Mouse (Mus musculus) MEL (cell line): ENCODE results near the gene Dpep2nb. TPM values are rescaled to one million over a fixed set of nuclear protein-coding genes. Genes with fewer than 3 reads are reported as not detected.

ENCODE experiments used
- DNase-seq: peaks from one replicate; pipeline ENCODE4 v3.0.0; 2011; ENCODE audit warnings: low read depth, low spot score
- H3K27ac ChIP-seq: 2 replicates; pipeline ENCODE4 v1.5.1; 2012; ENCODE audit warnings: low read depth, mild to moderate bottlenecking, control low read depth, low read length, moderate library complexity; ENCODE audit not compliant: control insufficient read depth
- H3K27me3 ChIP-seq, 2 experiments: fragments of 150-350 bp in 1 of 2; sonication (generic) in 1 of 2; 2 replicates each; pipeline ENCODE4 v1.6.1; 2012; ENCODE audit warnings: low read length in 2 of 2, mild to moderate bottlenecking in 2 of 2, improper control_type of control experiment in 1 of 2, moderate library complexity in 1 of 2; ENCODE audit not compliant: insufficient read depth in 2 of 2, control insufficient read depth in 1 of 2
- H3K36me3 ChIP-seq, 2 experiments: 2 replicates each; pipeline ENCODE4 v1.6.1; 2012 to 2014; ENCODE audit warnings: low read length in 2 of 2, improper control_type of control experiment in 1 of 2, inconsistent platforms in 1 of 2, mild to moderate bottlenecking in 1 of 2; ENCODE audit not compliant: insufficient read depth in 2 of 2, control insufficient read depth in 1 of 2
- H3K4me1 ChIP-seq, 2 experiments: fragments of 150-350 bp in 1 of 2; sonication (generic) in 1 of 2; 2 replicates each; pipeline ENCODE4 v1.6.1; 2012; ENCODE audit warnings: low read length in 2 of 2, improper control_type of control experiment in 1 of 2, mild to moderate bottlenecking in 1 of 2; ENCODE audit not compliant: insufficient read depth in 2 of 2, control insufficient read depth in 1 of 2
- H3K4me3 ChIP-seq, 2 experiments: fragments of 150-350 bp in 1 of 2; sonication (generic) in 1 of 2; 2 replicates each; pipeline ENCODE4 v1.5.1; 2012; ENCODE audit warnings: low read depth in 2 of 2, low read length in 2 of 2, mild to moderate bottlenecking in 2 of 2, moderate library complexity in 2 of 2, control low read depth in 1 of 2, improper control_type of control experiment in 1 of 2; ENCODE audit not compliant: control insufficient read depth in 1 of 2, insufficient read depth in 1 of 2
- H3K79me2 ChIP-seq: 2 replicates; pipeline ENCODE4 v1.6.1; 2012; ENCODE audit warnings: mild to moderate bottlenecking, low read length, moderate library complexity; ENCODE audit not compliant: control insufficient read depth, poor library complexity, insufficient read depth
- H3K9ac ChIP-seq: 2 replicates; pipeline ENCODE4 v1.6.1; 2012; ENCODE audit warnings: low read depth, mild to moderate bottlenecking, control low read depth, low read length, moderate library complexity; ENCODE audit not compliant: control insufficient read depth, poor library complexity, severe bottlenecking
- H3K9me3 ChIP-seq: fragments of 150-350 bp; sonication (generic); replicated peaks from 2 replicates; pipeline ENCODE4 v1.6.1; 2012; ENCODE audit warnings: mild to moderate bottlenecking, low read length, improper control_type of control experiment, moderate library complexity; ENCODE audit not compliant: insufficient read depth
- BHLHE40 ChIP-seq: IDR thresholded peaks from 2 replicates; pipeline ENCODE4 v1.6.1; 2012; ENCODE audit warnings: low read depth, mild to moderate bottlenecking, inconsistent platforms, low read length, improper control_type of control experiment, borderline replicate concordance
- CHD1 ChIP-seq: IDR thresholded peaks from 2 replicates; pipeline ENCODE4 v1.6.1; 2012; ENCODE audit warnings: low read depth, mild to moderate bottlenecking, inconsistent platforms, low read length, improper control_type of control experiment
- CHD2 ChIP-seq: IDR thresholded peaks from 2 replicates; pipeline ENCODE4 v1.6.1; 2011; ENCODE audit warnings: low read length, improper control_type of control experiment
- CTCF ChIP-seq, 3 experiments: IDR thresholded peaks in 2 of 3; conservative IDR thresholded peaks in 1 of 3; 2 replicates each; pipeline ENCODE4 v1.5.1; 2011 to 2012; ENCODE audit warnings: low read length in 3 of 3, low read depth in 2 of 3, mild to moderate bottlenecking in 2 of 3, improper control_type of control experiment in 1 of 3, inconsistent platforms in 1 of 3, mixed read lengths in 1 of 3, moderate library complexity in 1 of 3; ENCODE audit not compliant: control insufficient read depth in 1 of 3, insufficient read depth in 1 of 3, poor library complexity in 1 of 3, severe bottlenecking in 1 of 3
- E2F4 ChIP-seq: IDR thresholded peaks from 2 replicates; pipeline ENCODE4 v1.6.1; 2011; ENCODE audit warnings: low read depth, low read length, improper control_type of control experiment, borderline replicate concordance
- EP300 ChIP-seq, 2 experiments: IDR thresholded peaks; 2 replicates each; pipeline ENCODE4 v1.6.1; 2011; ENCODE audit warnings: improper control_type of control experiment in 2 of 2, low read length in 2 of 2, low read depth in 1 of 2, mild to moderate bottlenecking in 1 of 2
- ETS1 ChIP-seq: IDR thresholded peaks from 2 replicates; pipeline ENCODE4 v1.6.1; 2012; ENCODE audit warnings: low read depth, mild to moderate bottlenecking, inconsistent platforms, low read length, improper control_type of control experiment, moderate library complexity
- GABPA ChIP-seq: IDR thresholded peaks from 2 replicates; pipeline ENCODE4 v1.6.1; 2012; ENCODE audit warnings: low read depth, mild to moderate bottlenecking, inconsistent platforms, low read length, improper control_type of control experiment, moderate library complexity
- HCFC1 ChIP-seq: IDR thresholded peaks from 2 replicates; pipeline ENCODE4 v1.6.1; 2012; ENCODE audit warnings: low read depth, mild to moderate bottlenecking, inconsistent platforms, low read length, improper control_type of control experiment, moderate library complexity
- JUND ChIP-seq: IDR thresholded peaks from 2 replicates; pipeline ENCODE4 v1.6.1; 2011; ENCODE audit warnings: low read depth, mild to moderate bottlenecking, improper control_type of control experiment, low read length
- MAX ChIP-seq: IDR thresholded peaks from 2 replicates; pipeline ENCODE4 v1.6.1; 2011; ENCODE audit warnings: low read length, improper control_type of control experiment
- MEF2A ChIP-seq: IDR thresholded peaks from 2 replicates; pipeline ENCODE4 v1.6.1; 2014; ENCODE audit warnings: low read depth, mild to moderate bottlenecking, inconsistent platforms, low read length, improper control_type of control experiment; ENCODE audit not compliant: poor library complexity, insufficient replicate concordance, severe bottlenecking; ENCODE audit errors: extremely low read depth
- MXI1 ChIP-seq: IDR thresholded peaks from 2 replicates; pipeline ENCODE4 v1.6.1; 2011; ENCODE audit warnings: mild to moderate bottlenecking, low read depth, low read length, improper control_type of control experiment
- NELFE ChIP-seq: IDR thresholded peaks from 2 replicates; pipeline ENCODE4 v1.6.1; 2011; ENCODE audit warnings: low read depth, low read length, improper control_type of control experiment
- NRF1 ChIP-seq: IDR thresholded peaks from 2 replicates; pipeline ENCODE4 v1.6.1; 2014; ENCODE audit warnings: low read depth, mild to moderate bottlenecking, inconsistent platforms, low read length, improper control_type of control experiment, moderate library complexity; ENCODE audit not compliant: poor library complexity, insufficient read depth, severe bottlenecking
- POLR2AphosphoS5 ChIP-seq: IDR thresholded peaks from 2 replicates; pipeline ENCODE4 v1.6.1; 2012; ENCODE audit warnings: low read depth, borderline replicate concordance, mild to moderate bottlenecking, inconsistent platforms, low read length, moderate library complexity, mixed read lengths
- RAD21 ChIP-seq: IDR thresholded peaks from 2 replicates; pipeline ENCODE4 v1.6.1; 2011; ENCODE audit warnings: mild to moderate bottlenecking, low read depth, low read length, improper control_type of control experiment
- RCOR1 ChIP-seq: IDR thresholded peaks from 2 replicates; pipeline ENCODE4 v1.6.1; 2012; ENCODE audit warnings: low read depth, mild to moderate bottlenecking, inconsistent platforms, low read length, improper control_type of control experiment
- SIN3A ChIP-seq: IDR thresholded peaks from 2 replicates; pipeline ENCODE4 v1.6.1; 2012; ENCODE audit warnings: low read length, improper control_type of control experiment, inconsistent platforms
- SMC3 ChIP-seq: IDR thresholded peaks from 2 replicates; pipeline ENCODE4 v1.6.1; 2011; ENCODE audit warnings: low read depth, low read length, improper control_type of control experiment
- TAL1 ChIP-seq: IDR thresholded peaks from 2 replicates; pipeline ENCODE4 v1.6.1; 2012; ENCODE audit warnings: mild to moderate bottlenecking, inconsistent platforms, low read length, moderate library complexity, mixed read lengths
- TBP ChIP-seq: IDR thresholded peaks from 2 replicates; pipeline ENCODE4 v1.8.0; 2011; ENCODE audit warnings: low read depth, low read length, improper control_type of control experiment
- TCF12 ChIP-seq: IDR thresholded peaks from 2 replicates; pipeline ENCODE4 v1.6.1; 2014; ENCODE audit warnings: low read depth, mild to moderate bottlenecking, inconsistent platforms, low read length, improper control_type of control experiment, moderate library complexity
- UBTF ChIP-seq: IDR thresholded peaks from 2 replicates; pipeline ENCODE4 v1.6.1; 2012; ENCODE audit warnings: low read depth, mild to moderate bottlenecking, inconsistent platforms, low read length, improper control_type of control experiment, moderate library complexity, borderline replicate concordance; ENCODE audit not compliant: insufficient read depth
- USF1 ChIP-seq: IDR thresholded peaks from 2 replicates; pipeline ENCODE4 v1.6.1; 2014; ENCODE audit warnings: low read depth, mild to moderate bottlenecking, inconsistent platforms, low read length, improper control_type of control experiment, moderate library complexity
- USF2 ChIP-seq, 2 experiments: IDR thresholded peaks; 2 replicates each; pipeline ENCODE4 v1.6.1; 2011 to 2012; ENCODE audit warnings: improper control_type of control experiment in 2 of 2, low read length in 2 of 2, borderline replicate concordance in 1 of 2, inconsistent platforms in 1 of 2, low read depth in 1 of 2, mild to moderate bottlenecking in 1 of 2; ENCODE audit not compliant: insufficient read depth in 1 of 2
- ZC3H11A ChIP-seq: IDR thresholded peaks from 2 replicates; pipeline ENCODE4 v1.6.1; 2012; ENCODE audit warnings: low read depth, mild to moderate bottlenecking, inconsistent platforms, low read length, improper control_type of control experiment
- ZMIZ1 ChIP-seq: IDR thresholded peaks from 2 replicates; pipeline ENCODE4 v1.6.1; 2012; ENCODE audit warnings: low read depth, mild to moderate bottlenecking, inconsistent platforms, low read length, improper control_type of control experiment, moderate library complexity
- ZNF384 ChIP-seq: IDR thresholded peaks from 2 replicates; pipeline ENCODE4 v1.6.1; 2012; ENCODE audit warnings: low read depth, mild to moderate bottlenecking, inconsistent platforms, low read length, improper control_type of control experiment
- polyA plus RNA-seq, 2 experiments: library from polyadenylated mRNA; stranded (reverse) in 1 of 2; unstranded in 1 of 2; fragments of >175 nt in 1 of 2; fragments of >200 nt in 1 of 2; gene quantifications; 2 replicates each; pipeline versions ENCODE4 v1.2.1 to v1.2.4; 2012; ENCODE audit warnings: low replicate concordance in 2 of 2, low read depth in 1 of 2; ENCODE audit not compliant: insufficient read length in 2 of 2, insufficient read depth in 1 of 2, missing spikeins in 1 of 2
- total RNA-seq: library from RNA; depleted of rRNA; stranded (reverse); fragments of 300-350 nt; gene quantifications from 2 replicates; pipeline ENCODE4 v1.2.3, GENCODE M21; 2012

The Dpep2nb gene
- total and polyA plus RNA-seq, 3 experiments: 0.14 TPM; not detected in 2

DNA sequence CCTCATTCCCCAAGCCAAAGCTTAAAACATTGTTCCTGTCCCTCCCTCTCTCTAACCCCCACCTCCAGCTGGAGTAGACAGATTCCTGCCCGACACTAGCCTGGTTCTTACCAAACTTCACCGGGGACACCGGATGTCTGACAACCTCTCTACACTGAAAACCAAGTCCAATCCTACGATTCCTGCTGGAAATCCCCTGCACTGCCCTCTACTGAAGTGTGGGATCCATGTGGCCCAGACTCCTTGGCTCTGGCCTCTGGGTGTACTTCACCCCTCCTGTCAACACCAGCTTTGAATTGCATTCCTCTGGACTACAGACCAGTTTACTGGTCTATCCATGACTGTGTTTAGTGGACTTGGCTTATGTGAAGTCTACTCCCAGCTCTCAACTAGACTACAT is 49.2 kb downstream of the Dpep2nb start:
- TF ChIP-seq ETS1 (no peak), USF1 (no peak), ZMIZ1 (no peak), RAD21 (no peak), USF2 (IDR thresholded peaks at IDR 0.05; ENCODE audit: borderline replicate concordance in 1 of 2, insufficient read depth in 1 of 2, low read depth in 1 of 2, low read length in 2 of 2) (no peak), SMC3 (no peak), TAL1 (no peak), NRF1 (no peak), RCOR1 (no peak), POLR2AphosphoS5 (no peak), JUND (no peak), BHLHE40 (no peak), CHD1 (no peak), UBTF (no peak), E2F4 (no peak), TBP (no peak), TCF12 (no peak), EP300 (IDR thresholded peaks at IDR 0.05; ENCODE audit: low read depth in 1 of 2, low read length in 2 of 2) (no peak), NELFE (no peak), ZC3H11A (no peak)
- Histone ChIP-seq H3K27me3 (no peaks in the 10 kb centered on the region), H3K4me1 (peaks cover 0 to 4% of the 10 kb centered on the region in 2 experiments; a peak in 1 of 4 replicates), H3K9me3 (no peaks in the 10 kb centered on the region), H3K9ac (no peak overlapping the region), H3K27ac (no peak overlapping the region), H3K36me3 (peaks cover under 1 to 6% of the 10 kb centered on the region in 2 experiments), H3K79me2 (peaks cover 2% of the 10 kb centered on the region; the same call in 1 of the 2 replicates), H3K4me3 (no peak overlapping the region)
- DNase-seq: no peak

DNA sequence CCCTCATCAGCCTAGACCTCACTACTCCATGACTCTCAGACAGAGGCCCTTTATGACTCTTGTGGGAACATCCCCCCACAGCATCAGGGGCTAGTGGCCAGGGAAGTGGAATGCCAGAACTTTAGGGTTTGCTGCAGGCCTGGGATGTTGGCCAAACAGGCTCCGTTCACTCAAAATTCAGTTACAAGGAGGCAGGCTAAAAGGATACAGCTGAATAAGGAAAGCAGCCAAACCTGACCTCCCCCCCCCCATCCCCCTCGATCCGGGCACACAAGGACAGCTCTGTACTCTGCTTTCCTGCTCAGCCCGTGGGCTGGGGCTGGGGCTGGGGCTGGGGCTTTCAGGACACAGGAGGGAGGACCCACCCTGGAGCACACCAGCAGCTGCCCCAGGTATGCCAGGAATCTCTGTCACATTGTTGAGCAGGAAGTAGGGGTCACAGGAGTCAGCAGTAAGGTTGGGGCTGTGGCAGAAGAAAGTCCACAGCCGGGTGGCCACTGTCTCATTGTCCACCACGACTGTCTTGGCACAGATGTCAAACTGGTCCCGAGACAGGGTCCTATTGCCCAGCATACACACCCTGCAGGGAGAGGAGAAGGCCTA is 54.6 kb downstream of the Dpep2nb start:
- H3K79me2 ChIP-seq: no peaks in the 10 kb centered on the region
- no peak overlapping the region for H3K27ac ChIP-seq
- no peaks in the 10 kb centered on the region for H3K4me1 ChIP-seq
- H3K9ac ChIP-seq: no peak overlapping the region
- no peak overlapping the region for H3K4me3 ChIP-seq
- H3K9me3 ChIP-seq: no peaks in the 10 kb centered on the region
- no peak for DNase-seq
- H3K27me3 ChIP-seq: no peaks in the 10 kb centered on the region
- H3K36me3 ChIP-seq: peaks cover 2 to 4% of the 10 kb centered on the region in 2 experiments
- TF ChIP-seq UBTF: no peak
- TF ChIP-seq RCOR1: no peak
- no peak for TF ChIP-seq MEF2A
- no peak for TF ChIP-seq MAX
- TF ChIP-seq E2F4: no peak
- TF ChIP-seq NRF1: no peak
- TF ChIP-seq USF2 (IDR thresholded peaks at IDR 0.05; ENCODE audit: borderline replicate concordance in 1 of 2, insufficient read depth in 1 of 2, low read depth in 1 of 2, low read length in 2 of 2): no peak
- no peak for TF ChIP-seq CHD2
- TF ChIP-seq GABPA: no peak
- TF ChIP-seq HCFC1: no peak
- TF ChIP-seq SIN3A: no peak
- TF ChIP-seq TAL1: no peak
- no peak for TF ChIP-seq MXI1
- no peak for TF ChIP-seq BHLHE40
- no peak for TF ChIP-seq CTCF (IDR thresholded peaks at IDR 0.05 in 2 of 3, conservative IDR thresholded peaks at IDR 0.05 in 1 of 3; ENCODE audit: control insufficient read depth in 1 of 3, insufficient read depth in 1 of 3, low read depth in 2 of 3, low read length in 3 of 3, poor library complexity in 1 of 3, severe bottlenecking in 1 of 3)
- no peak for TF ChIP-seq ZC3H11A
- TF ChIP-seq SMC3: no peak
- no peak for TF ChIP-seq ZNF384
